In the genomic region with DNA sequence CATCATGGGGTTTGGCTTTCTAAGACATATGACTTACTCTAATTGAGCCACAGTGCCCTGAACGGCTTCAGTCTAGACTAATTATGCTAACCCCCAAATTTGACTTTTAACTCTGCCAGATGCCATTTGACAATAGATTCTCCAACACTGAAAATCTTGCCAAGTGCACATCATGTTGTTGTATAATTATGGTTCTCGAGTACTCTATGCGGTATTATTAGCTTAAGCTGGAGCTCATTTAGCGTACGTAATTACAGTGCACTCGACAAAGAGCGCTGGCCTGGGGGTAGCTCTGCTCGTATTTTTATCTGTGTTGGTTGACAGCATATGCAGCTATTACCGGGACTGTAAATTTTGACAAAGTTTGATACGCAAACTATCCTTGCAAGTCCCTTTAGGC, we compare ENCODE assay signal across 19 mouse cellular contexts.
A peak's percentile ranks its signal among the peaks of the same experiment; 100 is the strongest.
DNase-seq lines count a peak whose midpoint lies in the region; ATAC-seq and TF ChIP-seq lines count a peak whose summit lies in the region.
"Had no signal": no experiment of that assay in that cellular context is flagged by ENCODE, and none has a peak within 500 bp of the region (broad histone marks: within the 10 kb centered on the region; RNA-seq: fewer than 3 reads in every experiment).

No protein-coding gene starts in this region.

- no peak for DNase-seq in forebrain, embryonic 11.5 days (ENCODE audit: low spot score)
- no peak for DNase-seq in midbrain, embryonic 11.5 days (ENCODE audit: low spot score, missing footprints)
- peak; percentile 55 for DNase-seq in forebrain, postnatal 0 days
- DNase-seq in frontal cortex, postnatal 25 days (ENCODE audit: low spot score in 2 of 2), result no peak
- no peak for DNase-seq in urinary bladder, adult 2 months (ENCODE audit: low spot score)
- DNase-seq: adrenal gland, postnatal 25 days; cerebellum, adult 18-20 months; cerebellum, postnatal 25 days; gastrocnemius, postnatal 14 days; kidney, adult 11 months; thymus, postnatal 25 days had no signal

- peak; percentile 84 for ATAC-seq in forebrain, embryonic 13.5 days
- ATAC-seq in forebrain, embryonic 11.5 days (replicated peaks; ENCODE audit: low FRiP score), result no peak
- 0 out of 2 replicates have a peak, but pooled peaks have one; percentile 32 for ATAC-seq in midbrain, embryonic 16.5 days
- no peak for ATAC-seq in midbrain, embryonic 11.5 days (ENCODE audit: low FRiP score)
- peak; percentile 96 for ATAC-seq in forebrain, postnatal 0 days
- ATAC-seq in kidney, embryonic 16.5 days (ENCODE audit: low FRiP score, low TSS enrichment), result no peak
- ATAC-seq: lung, postnatal 0 days had no signal

- H3K9me3 ChIP-seq in forebrain, embryonic 13.5 days (replicated peaks), result no peaks in the 10 kb centered on the region
- no peaks in the 10 kb centered on the region for H3K9me3 ChIP-seq in forebrain, embryonic 11.5 days (ENCODE audit: control insufficient read depth, low read length)
- H3K9me3 ChIP-seq in midbrain, embryonic 16.5 days (replicated peaks; ENCODE audit: control insufficient read depth, low read length, poor library complexity, severe bottlenecking), result no peaks in the 10 kb centered on the region
- H3K9me3 ChIP-seq in midbrain, embryonic 11.5 days (ENCODE audit: control insufficient read depth, low read length), result no peaks in the 10 kb centered on the region
- H3K9me3 ChIP-seq in forebrain, postnatal 0 days (ENCODE audit: low read length), result no peaks in the 10 kb centered on the region
- H3K9me3 ChIP-seq in kidney, embryonic 16.5 days (ENCODE audit: low read length), result no peaks in the 10 kb centered on the region
- H3K9me3 ChIP-seq: G1E; limb, embryonic 15.5 days had no signal

- H3K4me3 ChIP-seq in forebrain, embryonic 13.5 days, result no peak overlapping the region
- no peak overlapping the region for H3K4me3 ChIP-seq in forebrain, embryonic 11.5 days (ENCODE audit: low read depth, low read length)
- H3K4me3 ChIP-seq in midbrain, embryonic 16.5 days (ENCODE audit: low read depth, low read length), result no peak overlapping the region
- H3K4me3 ChIP-seq in midbrain, embryonic 11.5 days (ENCODE audit: low read depth, low read length), result no peak overlapping the region
- no peak overlapping the region for H3K4me3 ChIP-seq in forebrain, postnatal 0 days (ENCODE audit: low read depth, low read length)
- H3K4me3 ChIP-seq in kidney, embryonic 16.5 days (ENCODE audit: low read length), result no peak overlapping the region
- H3K4me3 ChIP-seq: erythroblast, embryonic 14.5 days; limb, embryonic 15.5 days had no signal

- no peak overlapping the region for H3K9ac ChIP-seq in forebrain, embryonic 13.5 days
- no peak overlapping the region for H3K9ac ChIP-seq in forebrain, embryonic 11.5 days (ENCODE audit: low read length)
- no peak overlapping the region for H3K9ac ChIP-seq in midbrain, embryonic 16.5 days (ENCODE audit: low read depth, low read length)
- no peak overlapping the region for H3K9ac ChIP-seq in midbrain, embryonic 11.5 days (ENCODE audit: low read length)
- no peak overlapping the region for H3K9ac ChIP-seq in forebrain, postnatal 0 days
- H3K9ac ChIP-seq in kidney, embryonic 16.5 days (replicated peaks; ENCODE audit: low read length), result no peak overlapping the region
- H3K9ac ChIP-seq: limb, embryonic 15.5 days had no signal

- no peak overlapping the region for H3K27ac ChIP-seq in forebrain, embryonic 13.5 days
- H3K27ac ChIP-seq in forebrain, embryonic 11.5 days (ENCODE audit: low read depth, low read length), result no peak overlapping the region
- H3K27ac ChIP-seq in midbrain, embryonic 16.5 days (ENCODE audit: low read length), result no peak overlapping the region
- no peak overlapping the region for H3K27ac ChIP-seq in midbrain, embryonic 11.5 days (ENCODE audit: low read depth, low read length)
- no peak overlapping the region for H3K27ac ChIP-seq in forebrain, postnatal 0 days (ENCODE audit: low read depth, low read length)
- no peak overlapping the region for H3K27ac ChIP-seq in kidney, embryonic 16.5 days (ENCODE audit: low read length)
- H3K27ac ChIP-seq: kidney, postnatal 0 days; limb, embryonic 15.5 days had no signal

- H3K4me2 ChIP-seq in forebrain, embryonic 13.5 days, result no peak overlapping the region
- H3K4me2 ChIP-seq in forebrain, embryonic 11.5 days (ENCODE audit: low read depth, low read length, severe bottlenecking), result no peak overlapping the region
- H3K4me2 ChIP-seq in midbrain, embryonic 16.5 days (ENCODE audit: low read length), result no peak overlapping the region
- H3K4me2 ChIP-seq in midbrain, embryonic 11.5 days, result no peak overlapping the region
- H3K4me2 ChIP-seq in forebrain, postnatal 0 days (ENCODE audit: low read depth), result no peak overlapping the region
- no peak overlapping the region for H3K4me2 ChIP-seq in kidney, embryonic 16.5 days (replicated peaks; ENCODE audit: low read depth, low read length)
- H3K4me2 ChIP-seq: limb, embryonic 15.5 days had no signal

- no peak for TF ChIP-seq CTCF in forebrain, postnatal 0 days (IDR thresholded peaks at IDR 0.05; ENCODE audit: low read depth)

- H3K36me3 ChIP-seq in forebrain, embryonic 13.5 days (ENCODE audit: poor library complexity, severe bottlenecking), result no peaks in the 10 kb centered on the region
- H3K36me3 ChIP-seq in forebrain, embryonic 11.5 days (ENCODE audit: control insufficient read depth, insufficient read depth, low read length), result no peaks in the 10 kb centered on the region
- H3K36me3 ChIP-seq in midbrain, embryonic 16.5 days (ENCODE audit: control insufficient read depth, insufficient read depth, low read length), result no peaks in the 10 kb centered on the region
- H3K36me3 ChIP-seq in midbrain, embryonic 11.5 days (ENCODE audit: control insufficient read depth, insufficient read depth, low read length), result no peaks in the 10 kb centered on the region
- H3K36me3 ChIP-seq in forebrain, postnatal 0 days (ENCODE audit: insufficient read depth), result no peaks in the 10 kb centered on the region
- no peaks in the 10 kb centered on the region for H3K36me3 ChIP-seq in kidney, embryonic 16.5 days (ENCODE audit: insufficient read depth, low read length)
- H3K36me3 ChIP-seq: G1E; limb, embryonic 15.5 days had no signal

- H3K4me1 ChIP-seq in forebrain, embryonic 13.5 days, result no peaks in the 10 kb centered on the region
- no peaks in the 10 kb centered on the region for H3K4me1 ChIP-seq in forebrain, embryonic 11.5 days (replicated peaks; ENCODE audit: control insufficient read depth, insufficient read depth, low read length)
- peaks cover 3% of the 10 kb centered on the region; the same call in 1 of the 2 replicates for H3K4me1 ChIP-seq in midbrain, embryonic 16.5 days (ENCODE audit: control insufficient read depth, insufficient read depth, low read length)
- H3K4me1 ChIP-seq in midbrain, embryonic 11.5 days (ENCODE audit: control insufficient read depth, insufficient read depth, low read length), result no peaks in the 10 kb centered on the region
- no peaks in the 10 kb centered on the region for H3K4me1 ChIP-seq in forebrain, postnatal 0 days (ENCODE audit: insufficient read depth)
- H3K4me1 ChIP-seq in kidney, embryonic 16.5 days (ENCODE audit: insufficient read depth, low read length), result no peaks in the 10 kb centered on the region
- H3K4me1 ChIP-seq: limb, embryonic 15.5 days had no signal

- H3K27me3 ChIP-seq in forebrain, embryonic 13.5 days, result no peaks in the 10 kb centered on the region
- H3K27me3 ChIP-seq in forebrain, embryonic 11.5 days (ENCODE audit: control insufficient read depth, insufficient read depth, low read length), result no peaks in the 10 kb centered on the region
- no peaks in the 10 kb centered on the region for H3K27me3 ChIP-seq in midbrain, embryonic 16.5 days (ENCODE audit: control insufficient read depth, insufficient read depth, low read depth, low read length)
- no peaks in the 10 kb centered on the region for H3K27me3 ChIP-seq in midbrain, embryonic 11.5 days (ENCODE audit: control insufficient read depth, insufficient read depth, low read length)
- no peaks in the 10 kb centered on the region for H3K27me3 ChIP-seq in forebrain, postnatal 0 days (ENCODE audit: insufficient read depth, low read length)
- no peaks in the 10 kb centered on the region for H3K27me3 ChIP-seq in kidney, embryonic 16.5 days (ENCODE audit: insufficient read depth, low read length)
- H3K27me3 ChIP-seq: limb, embryonic 15.5 days had no signal

- 51% methylated on average over 10 of the region's 10 CpGs for WGBS in forebrain, embryonic 13.5 days
- WGBS in forebrain, embryonic 11.5 days, result 77% methylated on average over 10 of the region's 10 CpGs
- WGBS in midbrain, embryonic 16.5 days, result 52% methylated on average over 10 of the region's 10 CpGs
- WGBS in midbrain, embryonic 11.5 days, result 87% methylated on average over 10 of the region's 10 CpGs
- WGBS in forebrain, postnatal 0 days, result 31% methylated on average over 10 of the region's 10 CpGs
- 74% methylated on average over 10 of the region's 10 CpGs for WGBS in kidney, embryonic 16.5 days

Comparison
In these comparisons a context has a peak if more than half of its experiments do, and no peak if none do; other contexts are left out.
1. ATAC-seq: peak in forebrain, embryonic 13.5 days (single experiment), midbrain, embryonic 16.5 days (single experiment) and forebrain, postnatal 0 days (single experiment); none in forebrain, embryonic 11.5 days (single experiment), midbrain, embryonic 11.5 days (single experiment) and kidney, embryonic 16.5 days (single experiment).